Mouse (Mus musculus) neural tube, postnatal 0 days (tissue): ENCODE measurements around the gene Slc47a1. TPM values are rescaled to one million over a fixed set of nuclear protein-coding genes. Genes with fewer than 3 reads are reported as not detected.

Experiments used
- polyA plus RNA-seq: library from polyadenylated mRNA; unstranded; fragments of >200 nt; fragmentation: Nextera tagmentation; extraction: Ambion mirVana; gene quantifications from 2 replicates; pipeline ENCODE4 v1.2.1, GENCODE M21; 2015

Gene Slc47a1
- 3.2 and 5.5 TPM in 2 replicates for polyA plus RNA-seq

DNA sequence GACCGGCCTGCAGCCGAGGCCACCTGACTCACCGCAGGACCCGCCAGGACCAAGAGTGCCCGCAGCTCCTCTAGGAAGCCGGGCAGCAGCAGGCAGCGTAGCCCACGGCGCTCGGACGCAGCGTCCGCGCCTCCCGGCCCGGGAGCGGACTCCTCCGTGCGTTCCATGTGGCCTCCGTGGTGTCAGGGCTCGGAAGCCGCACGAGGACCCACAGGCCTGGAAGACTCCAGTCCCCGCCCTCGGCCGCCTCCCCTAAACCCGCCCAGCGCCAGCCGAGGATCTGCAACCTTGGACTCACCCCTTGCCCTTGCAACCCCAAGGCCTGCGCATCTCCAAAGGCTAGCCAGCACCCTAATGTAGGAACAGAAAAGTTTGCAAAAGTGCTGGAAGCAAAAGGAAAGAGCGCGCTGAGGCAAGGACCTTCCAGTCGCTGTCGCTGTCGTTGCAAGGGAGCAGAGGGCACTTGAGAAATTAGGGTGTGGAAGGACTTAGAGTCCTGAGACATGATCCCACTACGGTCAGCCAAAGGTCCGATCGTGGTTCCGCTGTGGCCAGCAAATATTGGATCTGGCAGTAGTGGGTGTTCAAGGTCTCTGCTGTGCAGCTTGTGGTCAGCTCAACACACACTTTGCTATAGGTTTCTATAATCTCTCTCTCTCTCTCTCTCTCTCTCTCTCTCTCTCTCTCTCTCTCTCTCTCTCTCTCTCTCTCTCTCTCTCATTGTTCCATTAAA is at the start of gene Slc47a1:
Gene Slc47a1, minus strand, starts transcription at position 465 of the 733 bp plus-strand sequence.

DNA sequence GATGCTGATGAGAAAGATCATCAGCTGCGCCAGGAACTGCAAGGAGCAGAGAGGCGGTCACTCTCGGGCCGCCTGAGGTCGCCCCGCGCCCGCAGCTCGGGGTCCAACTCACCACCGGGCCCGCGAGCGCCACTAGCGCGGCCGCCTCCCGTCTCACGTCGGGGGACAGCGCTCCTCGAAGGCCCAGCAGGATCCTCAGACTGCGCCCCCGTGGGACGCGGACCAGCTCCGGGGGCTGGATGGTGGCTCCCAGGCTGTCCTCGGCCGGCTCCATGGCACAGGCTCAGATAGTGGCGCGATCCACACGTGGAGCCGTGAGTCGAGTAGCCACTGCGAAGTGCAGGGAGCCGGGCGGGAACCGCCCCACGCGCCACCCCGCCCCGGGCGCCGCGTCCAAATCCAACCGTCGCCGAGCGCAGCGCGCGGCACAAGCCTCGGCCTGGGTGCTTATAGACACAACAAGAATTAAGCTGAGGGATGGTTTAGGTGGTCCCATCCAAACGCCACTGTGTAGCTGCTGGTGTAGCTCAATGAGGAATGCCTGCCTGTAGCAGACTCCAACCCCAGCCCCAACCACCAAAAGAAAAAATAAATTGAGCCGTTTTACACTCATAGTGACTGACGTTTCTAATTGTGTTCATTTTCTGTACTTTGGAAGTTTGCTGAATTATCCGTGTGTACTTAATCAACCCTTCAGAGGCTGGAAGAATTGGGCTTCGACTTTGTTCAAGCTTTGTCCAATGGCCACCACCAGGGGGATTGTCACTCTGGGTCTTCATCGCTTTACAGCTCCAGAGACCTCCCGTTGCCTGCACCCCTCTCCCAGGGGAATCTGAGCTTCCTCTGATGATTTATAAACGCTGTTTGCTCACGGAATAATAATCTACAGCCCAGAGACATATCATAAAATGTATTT is 35.4 kb downstream of the Slc47a1 start, which contains the start of gene Slc47a2:
Gene Slc47a2, minus strand, starts transcription at position 356 of the 916 bp plus-strand sequence.

Other genes starting within 250 kb of the Slc47a1 start
- gene Usp22, start 203.3 kb downstream of the Slc47a1 start, polyA plus RNA-seq = 207 and 238 TPM in 2 replicates
- 1.2 and 1.3 TPM in 2 replicates for gene Aldh3a1, start 170.8 kb downstream of the Slc47a1 start, polyA plus RNA-seq
- 35.2 and 36.1 TPM in 2 replicates for gene Aldh3a2, start 110.9 kb downstream of the Slc47a1 start, polyA plus RNA-seq
- 0.28 and 0.39 TPM in 2 replicates for gene Slc47a2, start 35.5 kb downstream of the Slc47a1 start, polyA plus RNA-seq
- gene Rnf112, start 75.8 kb upstream of the Slc47a1 start, polyA plus RNA-seq = 28.7 and 33.7 TPM in 2 replicates
- 48.4 and 50.0 TPM in 2 replicates for gene Mfap4, start 107.1 kb upstream of the Slc47a1 start, polyA plus RNA-seq
- gene Mapk7, start 116.1 kb upstream of the Slc47a1 start, polyA plus RNA-seq = 40.2 and 45.9 TPM in 2 replicates
- 26.9 and 32.8 TPM in 2 replicates for gene B9d1, start 126.8 kb upstream of the Slc47a1 start, polyA plus RNA-seq
- 55.9 and 65.5 TPM in 2 replicates for gene Epn2, start 201.3 kb upstream of the Slc47a1 start, polyA plus RNA-seq